Mouse (Mus musculus) heart, embryonic 13.5 days (tissue): ENCODE results near the gene Rwdd3. TPM values are rescaled to one million over a fixed set of nuclear protein-coding genes. Genes with fewer than 3 reads are reported as not detected.

ENCODE experiments used
- ATAC-seq: fragments of 200-750 bp; cut with Nextera tagmentation; 2 replicates; pipeline ENCODE4 v1.8.0; 2017; ENCODE audit warnings: moderate TSS enrichment; ENCODE audit not compliant: insufficient number of reproducible peaks, low FRiP score, low TSS enrichment; ENCODE audit errors: extremely low read depth
- H3K27ac ChIP-seq: fragments of 300-500 bp; sonication (generic); replicated peaks from 2 replicates; pipeline ENCODE4 v1.5.1; 2015; ENCODE audit warnings: moderate library complexity, mild to moderate bottlenecking, inconsistent platforms
- H3K27me3 ChIP-seq: fragments of 300-500 bp; sonication (generic); replicated peaks from 2 replicates; pipeline ENCODE4 v1.6.1; 2015; ENCODE audit warnings: mild to moderate bottlenecking, inconsistent platforms
- H3K36me3 ChIP-seq: fragments of 300-500 bp; sonication (generic); 2 replicates; pipeline ENCODE4 v1.6.1; 2015; ENCODE audit warnings: mild to moderate bottlenecking, inconsistent platforms
- H3K4me1 ChIP-seq: fragments of 300-500 bp; sonication (generic); 2 replicates; pipeline ENCODE4 v1.6.1; 2015; ENCODE audit warnings: inconsistent platforms
- H3K4me2 ChIP-seq: fragments of 300-500 bp; sonication (generic); 2 replicates; pipeline ENCODE4 v1.6.1; 2015; ENCODE audit warnings: inconsistent platforms, mild to moderate bottlenecking, moderate library complexity
- H3K4me3 ChIP-seq: fragments of 300-500 bp; sonication (generic); 2 replicates; pipeline ENCODE4 v1.5.1; 2015; ENCODE audit warnings: moderate library complexity, mild to moderate bottlenecking, inconsistent platforms
- H3K9ac ChIP-seq: fragments of 300-500 bp; sonication (generic); 2 replicates; pipeline ENCODE4 v1.6.1; 2015; ENCODE audit warnings: inconsistent platforms, mild to moderate bottlenecking, moderate library complexity
- H3K9me3 ChIP-seq: fragments of 300-500 bp; sonication (generic); 2 replicates; pipeline ENCODE4 v1.6.1; 2016; ENCODE audit warnings: inconsistent platforms
- WGBS: fragments of 180-500 bp; shearing (Covaris S2); methylation state at CpG from one replicate; pipeline ENCODE4 v1.1.7; 2015; ENCODE audit warnings: mixed read lengths; 5-methylcytosine and 5-hydroxymethylcytosine counted together
- polyA plus RNA-seq: library from polyadenylated mRNA; unstranded; fragments of >200 nt; fragmentation: Nextera tagmentation; extraction: Ambion mirVana; gene quantifications from 2 replicates; pipeline ENCODE4 v1.2.1, GENCODE M21; 2015

The Rwdd3 gene
- 3.5 and 3.6 TPM in 2 replicates for polyA plus RNA-seq

GRCm38 (mm10) chr3:121171243-121171871 lies at the start of gene Rwdd3:
Gene Rwdd3, minus strand, starts transcription at chr3:121171695.
- under 1% methylated on average over 40 of the region's 40 CpGs for WGBS
- Histone ChIP-seq H3K9me3 (peaks cover 5% of the 10 kb centered on the region; the same call in 1 of the 2 replicates), H3K36me3 (peaks cover 4% of the 10 kb centered on the region; the same call in 1 of the 2 replicates), H3K9ac (peak within 1 kb of the TSS; percentile 85), H3K4me3 (peak within 1 kb of the TSS; percentile 80), H3K27ac (peak within 1 kb of the TSS; percentile 72), H3K4me1 (peaks cover 14% of the 10 kb centered on the region), H3K4me2 (peak within 1 kb of the TSS; percentile 88), H3K27me3 (no peaks in the 10 kb centered on the region)
- ATAC-seq = peak; percentile 79

- ATAC-seq = no peak
- no peak overlapping the region for H3K4me2 ChIP-seq
- 84% methylated on average over 6 of the region's 6 CpGs for WGBS
- no peak overlapping the region for H3K4me3 ChIP-seq
- H3K27ac ChIP-seq = no peak overlapping the region
- H3K27me3 ChIP-seq = no peaks in the 10 kb centered on the region
- H3K9me3 ChIP-seq = no peaks in the 10 kb centered on the region
- no peak overlapping the region for H3K9ac ChIP-seq
- peaks cover 18% of the 10 kb centered on the region for H3K4me1 ChIP-seq
- H3K36me3 ChIP-seq = no peaks in the 10 kb centered on the region
These were observed 45.5 kb upstream of the Rwdd3 start for GRCm38 (mm10) chr3:121217011-121217410.

GRCm38 (mm10) chr3:121213501-121213900 lies 42.0 kb upstream of the Rwdd3 start:
- Histone ChIP-seq H3K4me1 (no peaks in the 10 kb centered on the region), H3K9ac (no peak overlapping the region), H3K36me3 (no peaks in the 10 kb centered on the region), H3K4me3 (no peak overlapping the region), H3K27me3 (no peaks in the 10 kb centered on the region), H3K27ac (no peak overlapping the region), H3K9me3 (no peaks in the 10 kb centered on the region), H3K4me2 (no peak overlapping the region)
- 71% methylated on average over 3 of the region's 3 CpGs for WGBS
- ATAC-seq = no peak

GRCm38 (mm10) chr3:121212156-121212555 lies 40.7 kb upstream of the Rwdd3 start:
- H3K27ac ChIP-seq = no peak overlapping the region
- H3K4me1 ChIP-seq = no peaks in the 10 kb centered on the region
- 41% methylated on average over 1 of the region's 1 CpGs for WGBS
- H3K4me3 ChIP-seq = no peak overlapping the region
- ATAC-seq = no peak
- H3K27me3 ChIP-seq = no peaks in the 10 kb centered on the region
- H3K4me2 ChIP-seq = no peak overlapping the region
- no peaks in the 10 kb centered on the region for H3K36me3 ChIP-seq
- H3K9me3 ChIP-seq = no peaks in the 10 kb centered on the region
- H3K9ac ChIP-seq = no peak overlapping the region

- Histone ChIP-seq H3K4me2 (no peak overlapping the region), H3K9me3 (no peaks in the 10 kb centered on the region)
These were observed 37.5 kb upstream of the Rwdd3 start for GRCm38 (mm10) chr3:121208994-121209393.

GRCm38 (mm10) chr3:121206202-121206882 lies 34.8 kb upstream of the Rwdd3 start:
- Histone ChIP-seq H3K4me1 (peaks cover 2% of the 10 kb centered on the region), H3K9ac (no peak overlapping the region), H3K27ac (no peak overlapping the region), H3K36me3 (no peaks in the 10 kb centered on the region), H3K4me2 (no peak overlapping the region), H3K4me3 (no peak overlapping the region), H3K27me3 (no peaks in the 10 kb centered on the region), H3K9me3 (no peaks in the 10 kb centered on the region)
- no peak for ATAC-seq
- 88% methylated on average over 19 of the region's 19 CpGs for WGBS

More at GRCm38 (mm10) chr3:121208994-121209393, 37.5 kb upstream of the Rwdd3 start:
- Histone ChIP-seq H3K9ac (no peak overlapping the region), H3K4me3 (no peak overlapping the region), H3K27me3 (no peaks in the 10 kb centered on the region), H3K4me1 (no peaks in the 10 kb centered on the region), H3K27ac (no peak overlapping the region), H3K36me3 (no peaks in the 10 kb centered on the region)
- WGBS = 88% methylated on average over 5 of the region's 5 CpGs
- no peak for ATAC-seq

GRCm38 (mm10) chr3:121202638-121203037 lies 31.1 kb upstream of the Rwdd3 start:
- ATAC-seq = no peak
- H3K27me3 ChIP-seq = no peaks in the 10 kb centered on the region
- WGBS = 77% methylated on average over 2 of the region's 2 CpGs
- no peak overlapping the region for H3K4me3 ChIP-seq
- no peaks in the 10 kb centered on the region for H3K9me3 ChIP-seq
- H3K4me2 ChIP-seq = no peak overlapping the region
- no peaks in the 10 kb centered on the region for H3K36me3 ChIP-seq
- no peak overlapping the region for H3K9ac ChIP-seq
- H3K27ac ChIP-seq = no peak overlapping the region
- peaks cover 9% of the 10 kb centered on the region for H3K4me1 ChIP-seq

- Histone ChIP-seq H3K4me2 (peak overlapping the region; percentile 25), H3K4me3 (no peak overlapping the region), H3K9ac (no peak overlapping the region), H3K9me3 (no peaks in the 10 kb centered on the region), H3K36me3 (no peaks in the 10 kb centered on the region), H3K4me1 (peaks cover 9% of the 10 kb centered on the region), H3K27me3 (no peaks in the 10 kb centered on the region), H3K27ac (no peak overlapping the region)
- no peak for ATAC-seq
- WGBS = 32% methylated on average over 11 of the region's 11 CpGs
These were observed 29.7 kb upstream of the Rwdd3 start for GRCm38 (mm10) chr3:121201012-121201747.

- no peak for ATAC-seq
- WGBS = 82% methylated on average over 2 of the region's 2 CpGs
These were observed 17.7 kb upstream of the Rwdd3 start for GRCm38 (mm10) chr3:121189199-121189598.

GRCm38 (mm10) chr3:121187510-121187909 lies 16.0 kb upstream of the Rwdd3 start:
- H3K9me3 ChIP-seq = no peaks in the 10 kb centered on the region
- H3K4me2 ChIP-seq = no peak overlapping the region
- H3K27me3 ChIP-seq = no peaks in the 10 kb centered on the region
- H3K36me3 ChIP-seq = no peaks in the 10 kb centered on the region
- peaks cover 19% of the 10 kb centered on the region for H3K4me1 ChIP-seq
- no peak overlapping the region for H3K9ac ChIP-seq
- WGBS = 79% methylated on average over 7 of the region's 7 CpGs
- no peak overlapping the region for H3K27ac ChIP-seq
- ATAC-seq = no peak
- H3K4me3 ChIP-seq = no peak overlapping the region

More at GRCm38 (mm10) chr3:121189199-121189598, 17.7 kb upstream of the Rwdd3 start:
- Histone ChIP-seq H3K27ac (no peak overlapping the region), H3K9ac (no peak overlapping the region), H3K4me1 (peaks cover 9% of the 10 kb centered on the region), H3K9me3 (no peaks in the 10 kb centered on the region), H3K4me2 (no peak overlapping the region), H3K36me3 (no peaks in the 10 kb centered on the region), H3K27me3 (no peaks in the 10 kb centered on the region), H3K4me3 (no peak overlapping the region)

GRCm38 (mm10) chr3:121186925-121187324 lies 15.4 kb upstream of the Rwdd3 start:
- H3K4me1 ChIP-seq = peaks cover 21% of the 10 kb centered on the region
- 68% methylated on average over 3 of the region's 3 CpGs for WGBS
- no peak for ATAC-seq
- no peak overlapping the region for H3K4me3 ChIP-seq
- H3K27ac ChIP-seq = no peak overlapping the region
- no peak overlapping the region for H3K9ac ChIP-seq
- no peaks in the 10 kb centered on the region for H3K9me3 ChIP-seq
- no peaks in the 10 kb centered on the region for H3K27me3 ChIP-seq
- H3K4me2 ChIP-seq = no peak overlapping the region
- no peaks in the 10 kb centered on the region for H3K36me3 ChIP-seq
